Mouse (Mus musculus): ENCODE results near the gene Bahcc1. TPM values are rescaled to one million over a fixed set of nuclear protein-coding genes. Genes with fewer than 3 reads are reported as not detected.
A peak's percentile ranks its signal among the peaks of the same experiment; 100 is the strongest.

The Bahcc1 gene
- polyA plus RNA-seq, 1 experiment from 2014 or later, result 14.3 TPM

DNA sequence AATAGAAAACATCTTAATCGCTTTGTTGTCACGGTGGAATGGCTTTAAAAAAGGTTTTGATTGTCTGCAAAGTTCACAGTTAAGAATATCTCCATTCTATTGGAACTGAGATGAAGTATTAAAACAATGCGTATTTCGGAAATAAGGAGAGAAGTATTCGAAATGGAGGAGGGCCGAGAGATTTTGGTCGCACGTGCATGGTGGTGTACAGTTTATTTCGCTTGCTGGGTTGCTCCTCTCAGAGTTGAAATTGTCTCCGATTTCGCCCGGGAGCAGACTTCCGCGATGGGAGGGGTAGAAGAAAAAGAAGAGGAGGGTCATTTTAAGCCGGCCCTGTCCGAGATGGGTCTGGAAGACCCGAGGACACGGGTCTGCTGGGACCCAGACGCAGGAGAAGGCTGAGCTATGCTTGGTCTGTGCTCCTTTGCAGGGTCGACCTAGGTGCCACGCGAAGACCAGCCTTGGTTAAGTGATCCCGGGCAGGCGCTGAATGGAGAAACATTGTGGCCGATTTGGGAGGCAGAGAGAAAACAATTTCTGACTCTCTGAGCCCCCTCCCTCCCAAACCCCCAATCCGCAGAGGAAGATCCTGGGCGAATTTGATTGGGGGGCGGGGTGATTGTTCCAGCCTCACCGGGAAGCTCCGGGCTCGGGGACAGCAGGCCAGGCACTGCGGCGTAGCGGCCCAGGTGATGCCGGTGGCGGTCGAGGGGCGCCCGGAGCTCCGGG is 2.8 kb downstream of the Bahcc1 start:
- Histone ChIP-seq H3K4me3 (peak overlapping the region; percentile 98), H3K4me1 (peaks cover 53% of the 10 kb centered on the region), H3K27me3 (ENCODE audit: low read depth, poor library complexity, severe bottlenecking) (no peaks in the 10 kb centered on the region), H3K27ac (replicated peaks) (peak overlapping the region; percentile 100), H3K36me3 (peaks cover 15% of the 10 kb centered on the region), H3K9me3 (replicated peaks) (no peaks in the 10 kb centered on the region)
- DNase-seq (ENCODE audit: low spot score), result peak; percentile 85
- WGBS, result under 1% methylated on average over 40 of the region's 40 CpGs

DNA sequence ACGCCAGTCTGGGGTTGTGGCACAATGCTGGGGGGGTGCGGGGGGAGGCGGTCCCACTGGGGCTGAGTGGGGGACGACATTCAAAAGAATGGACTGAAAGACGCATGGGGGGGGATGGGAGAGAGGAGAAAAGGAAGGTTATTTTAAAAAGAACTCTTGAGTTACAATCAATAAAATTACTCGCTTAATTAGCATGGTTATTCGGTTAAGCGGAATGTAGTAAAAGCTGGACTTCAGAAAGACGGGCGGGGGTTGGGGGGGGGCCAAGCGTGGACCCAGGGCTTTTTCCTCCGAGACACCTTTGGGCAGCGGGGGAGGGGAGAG is 3.3 kb downstream of the Bahcc1 start:
- Histone ChIP-seq H3K9me3 (replicated peaks) (no peaks in the 10 kb centered on the region), H3K4me1 (peaks cover 55% of the 10 kb centered on the region), H3K27ac (replicated peaks) (peak overlapping the region; percentile 100), H3K27me3 (ENCODE audit: low read depth, poor library complexity, severe bottlenecking) (no peaks in the 10 kb centered on the region), H3K4me3 (peak overlapping the region; percentile 98), H3K36me3 (peaks cover 15% of the 10 kb centered on the region)
- 2% methylated on average over 13 of the region's 13 CpGs for WGBS
- no peak for DNase-seq (ENCODE audit: low spot score)

DNA sequence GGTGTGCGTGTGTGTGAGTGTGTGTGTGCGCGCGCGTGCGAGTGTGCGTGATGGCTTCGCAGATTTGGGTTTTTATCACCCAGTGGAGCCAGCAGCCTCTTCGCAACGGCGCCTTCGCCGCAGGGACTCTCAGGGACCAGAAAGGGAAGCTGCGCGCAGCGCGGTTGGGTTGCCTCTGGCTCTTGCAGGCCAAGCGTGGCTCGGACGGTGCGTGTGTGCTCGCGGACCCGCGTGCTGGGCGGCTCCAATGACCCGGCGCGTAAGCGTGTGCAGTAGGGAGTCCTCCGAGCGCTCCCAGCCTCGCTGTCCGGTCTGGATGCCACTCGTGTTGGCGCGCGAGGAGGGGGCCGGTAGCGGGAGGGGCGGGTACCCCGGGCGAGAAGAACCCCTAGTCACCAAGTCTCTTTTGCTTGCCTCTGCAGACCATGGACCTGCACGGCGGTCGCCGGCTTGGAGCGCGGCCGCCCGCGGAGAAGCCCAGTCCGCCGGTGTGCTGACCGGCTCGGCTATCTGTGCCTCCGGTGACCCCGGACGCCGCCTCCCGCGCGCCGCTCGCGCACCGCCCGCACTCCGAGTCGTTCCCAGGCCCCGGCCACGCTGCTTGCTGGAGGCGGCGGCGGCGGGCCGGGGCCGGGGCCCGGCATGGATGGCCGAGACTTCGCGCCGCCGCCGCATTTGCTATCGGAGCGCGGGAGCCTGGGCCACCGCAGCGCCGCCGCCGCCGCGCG is 3.9 kb downstream of the Bahcc1 start:
- H3K4me1 ChIP-seq, result peaks cover 57% of the 10 kb centered on the region
- DNase-seq (ENCODE audit: low spot score), result peak; percentile 83
- WGBS, result under 1% methylated on average over 96 of the region's 96 CpGs

DNA sequence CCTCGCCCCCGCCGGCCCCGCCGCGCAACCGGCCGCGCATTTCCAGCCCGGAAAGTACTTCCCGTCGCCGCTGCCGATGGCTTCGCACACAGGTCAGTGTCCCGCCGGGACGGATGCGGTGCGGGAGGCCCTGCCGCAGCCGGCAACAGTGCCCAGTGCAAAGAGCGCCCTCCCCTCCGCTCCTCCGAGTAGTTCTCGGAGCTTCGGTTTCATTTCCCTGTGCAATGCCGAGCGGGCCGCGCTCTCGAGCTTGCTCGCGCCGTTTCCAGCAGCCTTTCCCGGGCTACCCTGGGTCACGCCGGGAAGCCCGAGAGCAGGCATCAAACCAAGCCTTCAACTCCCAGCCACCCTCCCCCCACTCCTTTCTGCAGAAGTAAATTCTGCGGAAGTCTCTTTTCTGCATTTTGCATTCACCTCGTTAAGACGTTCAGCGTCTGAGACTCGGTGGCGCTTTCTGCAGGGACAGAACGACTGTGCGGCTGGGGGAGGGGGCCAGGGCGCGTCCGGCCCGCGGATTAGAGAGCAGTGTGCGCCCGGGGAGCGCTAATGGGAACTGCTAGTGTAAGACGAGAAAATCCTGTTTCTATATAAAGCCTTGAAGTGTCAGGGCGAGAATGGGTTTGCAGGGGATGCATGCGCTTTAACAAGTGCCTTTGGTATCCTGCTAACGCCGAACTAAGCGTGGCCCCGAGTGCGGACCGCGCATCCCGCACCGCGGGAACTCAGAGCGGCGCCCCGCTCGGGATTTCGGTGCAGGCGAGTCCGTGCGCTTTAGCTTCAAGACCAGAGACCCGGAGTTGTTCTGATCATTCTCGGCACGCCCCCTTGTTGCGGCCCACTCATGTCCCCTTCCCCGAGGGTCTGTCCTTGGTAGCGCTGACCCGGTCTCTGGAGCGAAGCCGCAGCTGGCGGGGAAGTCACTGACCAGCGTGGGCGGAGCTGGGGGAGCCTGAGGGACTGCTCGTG is 4.7 kb downstream of the Bahcc1 start:
- Histone ChIP-seq H3K4me3 (peak overlapping the region; percentile 98), H3K36me3 (peaks cover 15% of the 10 kb centered on the region), H3K27ac (replicated peaks) (peak overlapping the region; percentile 100), H3K4me1 (peaks cover 57% of the 10 kb centered on the region), H3K27me3 (ENCODE audit: low read depth, poor library complexity, severe bottlenecking) (no peaks in the 10 kb centered on the region), H3K9me3 (replicated peaks) (no peaks in the 10 kb centered on the region)
- DNase-seq (ENCODE audit: low spot score), result peak; percentile 69
- WGBS, result under 1% methylated on average over 89 of the region's 89 CpGs

More for the DNA sequence above, 3.9 kb downstream of the Bahcc1 start:
- Histone ChIP-seq H3K36me3 (peaks cover 15% of the 10 kb centered on the region), H3K27ac (replicated peaks) (peak overlapping the region; percentile 100), H3K27me3 (ENCODE audit: low read depth, poor library complexity, severe bottlenecking) (no peaks in the 10 kb centered on the region), H3K4me3 (peak overlapping the region; percentile 98), H3K9me3 (replicated peaks) (no peaks in the 10 kb centered on the region)

DNA sequence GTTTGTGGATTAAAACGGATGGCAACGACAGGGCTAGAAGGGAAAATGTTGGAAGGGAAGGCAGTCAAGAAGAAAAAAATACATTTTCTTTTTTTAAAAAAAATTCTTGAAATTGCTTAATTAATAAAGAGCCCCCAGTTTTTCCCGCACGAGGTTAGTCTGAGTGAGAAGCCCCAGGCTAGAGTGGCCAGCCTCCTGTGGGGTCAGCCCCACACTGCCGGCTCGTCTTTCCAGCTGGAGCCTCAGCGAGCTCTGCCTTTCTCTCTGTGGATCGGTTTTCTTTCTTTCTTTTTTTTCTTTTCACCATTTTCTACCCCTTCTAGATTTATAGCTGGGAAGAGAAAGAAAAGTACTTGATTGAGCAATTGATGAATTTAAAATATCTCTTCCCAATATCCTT is 5.6 kb downstream of the Bahcc1 start:
- Histone ChIP-seq H3K4me1 (peaks cover 63% of the 10 kb centered on the region), H3K9me3 (replicated peaks) (no peaks in the 10 kb centered on the region), H3K27ac (replicated peaks) (peak overlapping the region; percentile 100), H3K27me3 (ENCODE audit: low read depth, poor library complexity, severe bottlenecking) (no peaks in the 10 kb centered on the region), H3K36me3 (peaks cover 19% of the 10 kb centered on the region), H3K4me3 (peak overlapping the region; percentile 98)
- peak; percentile 45 for DNase-seq (ENCODE audit: low spot score)
- WGBS, result 1% methylated on average over 8 of the region's 8 CpGs

DNA sequence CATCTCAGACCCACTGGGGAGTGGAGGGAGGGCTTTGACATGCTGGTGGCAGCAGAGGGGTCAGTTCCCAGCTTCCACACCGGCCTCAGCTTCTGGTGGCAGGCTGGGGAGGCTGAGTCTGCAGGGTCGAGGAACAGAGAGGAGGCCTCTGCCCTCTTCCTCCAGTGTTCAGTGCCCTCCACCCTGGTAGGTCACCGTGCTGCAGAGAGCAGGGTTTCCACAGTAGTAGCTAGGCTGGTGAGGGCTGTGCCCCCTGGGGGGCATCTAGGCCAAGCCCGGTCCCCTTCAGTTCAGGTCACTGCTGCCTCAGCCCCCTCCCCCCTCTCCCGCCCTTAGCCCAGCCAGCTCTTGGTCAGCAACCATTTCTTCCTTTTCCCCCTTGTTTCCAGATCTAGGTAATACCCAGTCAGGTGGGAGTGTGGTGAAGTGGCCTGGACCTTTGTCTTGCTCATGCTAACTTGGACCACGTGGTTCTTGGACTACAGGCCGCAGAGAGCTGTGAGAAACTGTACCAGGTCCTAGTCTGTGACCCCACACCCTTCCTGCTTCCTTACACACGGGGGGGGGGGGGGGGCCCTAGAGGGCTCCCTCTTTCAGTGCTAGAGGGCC is 6.1 kb downstream of the Bahcc1 start:
- no peaks in the 10 kb centered on the region for H3K27me3 ChIP-seq (ENCODE audit: low read depth, poor library complexity, severe bottlenecking)
- H3K4me1 ChIP-seq, result peaks cover 68% of the 10 kb centered on the region
- peaks cover 24% of the 10 kb centered on the region for H3K36me3 ChIP-seq
- no peaks in the 10 kb centered on the region for H3K9me3 ChIP-seq (replicated peaks)
- peak overlapping the region; percentile 98 for H3K4me3 ChIP-seq
- H3K27ac ChIP-seq (replicated peaks), result peak overlapping the region; percentile 100
- DNase-seq (ENCODE audit: low spot score), result peak; percentile 78
- under 1% methylated on average over 8 of the region's 8 CpGs for WGBS

DNA sequence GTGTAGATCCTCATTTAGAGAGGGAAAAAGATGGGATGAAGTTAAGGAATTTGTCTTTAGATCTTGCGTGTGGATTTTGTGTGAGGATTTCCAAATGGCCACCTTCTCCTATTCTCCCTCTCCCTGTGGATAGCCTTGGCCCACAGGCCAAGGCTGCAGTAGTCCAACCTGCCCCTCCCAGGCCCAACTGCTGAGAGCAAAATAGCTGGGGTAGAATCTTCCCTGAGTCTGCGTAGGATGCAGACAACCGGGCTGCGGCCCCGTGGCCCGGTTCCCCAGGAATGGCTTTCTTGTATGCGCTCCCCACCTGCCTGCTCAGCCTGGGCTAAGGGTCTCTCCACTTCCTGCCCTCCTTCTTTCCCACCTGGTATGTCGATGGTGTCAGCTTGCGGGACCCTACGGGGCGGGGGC is 6.8 kb downstream of the Bahcc1 start:
- Histone ChIP-seq H3K4me3 (peak overlapping the region; percentile 98), H3K9me3 (replicated peaks) (no peaks in the 10 kb centered on the region), H3K36me3 (peaks cover 30% of the 10 kb centered on the region), H3K27me3 (ENCODE audit: low read depth, poor library complexity, severe bottlenecking) (no peaks in the 10 kb centered on the region), H3K4me1 (peaks cover 76% of the 10 kb centered on the region), H3K27ac (replicated peaks) (peak overlapping the region; percentile 100)
- peak; percentile 66 for DNase-seq (ENCODE audit: low spot score)
- WGBS, result under 1% methylated on average over 11 of the region's 11 CpGs

DNA sequence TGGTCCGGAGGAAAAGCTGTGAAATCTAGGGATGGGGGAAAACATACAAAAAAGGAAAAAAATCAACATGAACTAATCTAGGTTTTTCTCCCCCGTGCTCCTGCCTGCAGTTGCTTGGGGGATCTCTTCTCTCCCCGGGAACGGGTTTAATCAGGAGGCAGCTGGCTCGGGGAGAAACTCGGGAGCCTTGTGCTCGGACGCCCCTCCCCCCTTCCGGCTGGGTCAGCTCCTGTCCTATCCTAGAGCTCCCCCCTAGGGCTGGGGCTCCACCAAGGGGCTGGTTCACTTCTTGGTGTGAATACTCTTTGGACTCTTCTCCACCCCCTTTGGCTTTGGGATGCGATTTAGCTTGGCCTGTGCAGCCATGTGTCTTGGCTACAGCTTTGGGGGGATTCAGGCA is 7.5 kb downstream of the Bahcc1 start:
- H3K36me3 ChIP-seq, result peaks cover 36% of the 10 kb centered on the region
- peak overlapping the region; percentile 100 for H3K27ac ChIP-seq (replicated peaks)
- peak; percentile 95 for DNase-seq (ENCODE audit: low spot score)
- peak overlapping the region; percentile 98 for H3K4me3 ChIP-seq
- H3K4me1 ChIP-seq, result peaks cover 81% of the 10 kb centered on the region
- WGBS, result under 1% methylated on average over 10 of the region's 10 CpGs
- no peaks in the 10 kb centered on the region for H3K27me3 ChIP-seq (ENCODE audit: low read depth, poor library complexity, severe bottlenecking)
- H3K9me3 ChIP-seq (replicated peaks), result no peaks in the 10 kb centered on the region

DNA sequence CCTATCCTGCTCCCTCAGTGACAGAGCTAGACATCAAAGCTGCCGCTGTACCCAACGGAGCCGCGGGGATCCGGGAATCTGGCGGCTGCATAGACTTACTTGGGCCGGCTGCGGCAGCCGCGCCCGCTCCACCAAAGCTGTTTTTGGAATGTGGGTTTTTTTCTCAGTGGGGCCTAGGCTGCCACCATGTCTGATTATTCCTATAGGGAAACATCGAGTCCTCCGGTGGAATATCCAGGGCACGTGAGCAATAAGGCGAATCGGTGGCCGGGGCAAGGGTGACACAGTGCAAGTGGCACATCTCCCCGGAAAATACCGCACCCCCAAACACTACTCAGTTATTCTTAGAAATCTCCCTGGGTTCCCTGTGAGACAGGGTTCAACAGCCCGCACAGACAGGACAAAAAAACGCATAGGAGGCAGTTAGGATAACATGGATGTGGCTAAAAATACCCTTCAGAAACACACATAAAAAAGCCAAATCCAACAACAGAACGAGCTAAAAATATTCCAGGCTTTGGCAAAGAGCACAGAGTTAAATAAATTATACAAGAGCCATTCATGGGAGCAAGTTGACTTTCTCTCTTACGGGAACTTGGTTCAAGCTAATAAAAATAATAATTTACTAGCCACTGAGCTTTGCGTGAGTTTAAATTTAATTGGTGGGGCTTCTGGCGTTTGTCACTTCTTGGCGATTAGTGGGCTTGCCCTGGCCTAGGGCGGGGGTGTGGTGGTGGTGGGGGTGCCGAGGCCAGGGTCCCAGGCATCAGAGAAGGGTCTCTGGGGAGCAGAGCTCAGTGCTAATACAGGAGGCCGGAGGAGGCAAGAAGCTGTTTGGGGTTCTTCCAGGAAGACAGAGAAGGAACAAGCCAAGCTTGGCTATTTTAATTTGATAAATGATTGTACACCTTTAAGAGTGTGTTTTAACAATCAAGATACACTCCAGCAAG is 8.5 kb downstream of the Bahcc1 start:
- peak; percentile 79 for DNase-seq (ENCODE audit: low spot score)
- Histone ChIP-seq H3K9me3 (replicated peaks) (no peaks in the 10 kb centered on the region), H3K36me3 (peaks cover 40% of the 10 kb centered on the region), H3K4me3 (peak overlapping the region; percentile 98), H3K27ac (replicated peaks) (peak overlapping the region; percentile 100), H3K4me1 (peaks cover 90% of the 10 kb centered on the region), H3K27me3 (ENCODE audit: low read depth, poor library complexity, severe bottlenecking) (no peaks in the 10 kb centered on the region)
- 16% methylated on average over 29 of the region's 29 CpGs for WGBS

DNA sequence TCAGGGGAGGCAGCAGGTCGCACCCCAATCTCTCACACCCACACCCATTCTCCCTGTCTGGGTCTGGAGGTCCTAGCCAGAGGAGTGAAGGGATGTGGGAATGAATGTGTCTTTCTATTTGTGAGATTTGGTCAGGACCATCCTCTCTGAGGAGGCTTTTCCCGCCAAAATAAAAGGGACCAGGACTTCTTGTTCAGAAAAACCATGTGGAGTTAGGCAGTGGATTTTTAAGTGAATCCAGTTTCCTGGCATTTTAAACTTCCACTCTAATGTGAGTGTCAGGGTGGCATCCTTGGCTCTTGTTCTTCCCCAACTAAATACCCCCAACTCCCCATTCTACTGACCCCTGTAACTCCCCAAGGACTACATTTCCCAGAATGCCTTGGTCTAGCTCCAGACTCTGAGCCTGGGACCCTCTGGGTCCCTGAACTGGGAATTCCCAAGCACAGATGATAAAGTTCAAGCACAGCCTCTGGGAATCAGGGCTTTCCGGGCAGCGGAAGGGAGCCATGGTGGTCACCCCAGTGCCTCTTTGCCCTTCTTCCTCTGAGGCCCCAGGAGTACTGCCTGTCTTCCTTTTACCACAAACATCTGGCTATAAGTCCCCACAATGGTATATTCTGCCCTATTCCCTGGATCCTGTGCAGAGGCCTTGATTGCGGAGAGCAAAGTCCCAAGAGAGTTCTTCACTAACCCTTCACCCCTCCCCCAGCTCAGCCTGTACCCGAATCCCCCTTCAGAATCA is 9.4 kb downstream of the Bahcc1 start:
- peak overlapping the region; percentile 98 for H3K4me3 ChIP-seq
- H3K4me1 ChIP-seq, result peaks cover 98% of the 10 kb centered on the region
- 49% methylated on average over 6 of the region's 6 CpGs for WGBS
- H3K9me3 ChIP-seq (replicated peaks), result no peaks in the 10 kb centered on the region
- H3K36me3 ChIP-seq, result peaks cover 44% of the 10 kb centered on the region
- H3K27ac ChIP-seq (replicated peaks), result peak overlapping the region; percentile 100
- no peaks in the 10 kb centered on the region for H3K27me3 ChIP-seq (ENCODE audit: low read depth, poor library complexity, severe bottlenecking)
- no peak for DNase-seq (ENCODE audit: low spot score)
